Mouse (Mus musculus): Measurements from ENCODE around the gene Slc22a1. TPM values are rescaled to one million over a fixed set of nuclear protein-coding genes. Genes with fewer than 3 reads are reported as not detected.

Slc22a1 gene
- total and polyA plus RNA-seq, 3 experiments, result 0.03 TPM; not detected in 2

GRCm38 (mm10) chr17:12718251-12718650, 42.6 kb upstream of the Slc22a1 start:
- Histone ChIP-seq H3K4me3 (ENCODE audit: low read depth, low read length) (no peak overlapping the region), H3K4me1 (ENCODE audit: insufficient read depth, low read depth, low read length) (peaks cover 59% of the 10 kb centered on the region), H3K9me3 (replicated peaks) (no peaks in the 10 kb centered on the region), H3K36me3 (replicated peaks) (peaks cover 96% of the 10 kb centered on the region), H3K27me3 (ENCODE audit: insufficient read depth, low read length) (peaks cover 5% of the 10 kb centered on the region)
- no peak for TF ChIP-seq POLR2AphosphoS5 (IDR thresholded peaks at IDR 0.05; ENCODE audit: insufficient replicate concordance, low read depth, low read length)
- no peak for TF ChIP-seq TAL1 (conservative IDR thresholded peaks at IDR 0.05; ENCODE audit: low read depth, low read length)
- no peak for TF ChIP-seq GATA1 (IDR thresholded peaks at IDR 0.05; ENCODE audit: borderline replicate concordance, low read length)
- TF ChIP-seq GATA2 (IDR thresholded peaks at IDR 0.05; ENCODE audit: borderline replicate concordance, low read depth, low read length), result no peak
- TF ChIP-seq CTCF (IDR thresholded peaks at IDR 0.05; ENCODE audit: low read depth, low read length), result no peak
- no peak for DNase-seq (ENCODE audit: low spot score)
- no peak for ATAC-seq (ENCODE audit: extremely low read depth, insufficient number of reproducible peaks, low FRiP score, poor library complexity, severe bottlenecking)

DNA sequence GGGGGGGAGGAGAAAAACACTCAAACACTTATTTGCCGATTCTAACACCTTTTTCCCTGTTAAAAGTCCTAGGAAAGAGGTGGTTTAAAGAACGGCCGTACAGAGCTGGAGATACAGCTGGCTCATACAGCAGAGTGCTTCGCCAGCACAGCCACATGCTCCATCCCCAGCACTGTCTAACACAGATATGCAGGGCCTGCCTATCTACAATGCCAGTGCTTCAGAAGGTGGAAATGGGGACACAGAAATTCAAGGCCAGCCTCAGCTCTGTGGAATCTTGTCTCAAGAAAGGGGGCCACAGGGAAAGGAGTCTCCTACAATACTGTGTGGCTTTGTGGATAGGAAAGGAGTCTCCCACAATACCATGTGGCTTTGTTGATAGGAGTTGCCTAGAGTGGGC, 41.8 kb upstream of the Slc22a1 start:
- no peak for ATAC-seq (ENCODE audit: extremely low read depth, insufficient number of reproducible peaks, low FRiP score, poor library complexity, severe bottlenecking)
- Histone ChIP-seq H3K27me3 (ENCODE audit: insufficient read depth, low read length) (peaks cover 5% of the 10 kb centered on the region), H3K36me3 (replicated peaks) (peaks cover 98% of the 10 kb centered on the region), H3K9me3 (replicated peaks) (no peaks in the 10 kb centered on the region), H3K4me3 (ENCODE audit: low read depth, low read length) (no peak overlapping the region), H3K4me1 (ENCODE audit: insufficient read depth, low read depth, low read length) (peaks cover 51% of the 10 kb centered on the region)
- no peak for DNase-seq (ENCODE audit: low spot score)
- TF ChIP-seq GATA1 (IDR thresholded peaks at IDR 0.05; ENCODE audit: borderline replicate concordance, low read length) (no peak), TAL1 (conservative IDR thresholded peaks at IDR 0.05; ENCODE audit: low read depth, low read length) (no peak), POLR2AphosphoS5 (IDR thresholded peaks at IDR 0.05; ENCODE audit: insufficient replicate concordance, low read depth, low read length) (no peak)

DNA sequence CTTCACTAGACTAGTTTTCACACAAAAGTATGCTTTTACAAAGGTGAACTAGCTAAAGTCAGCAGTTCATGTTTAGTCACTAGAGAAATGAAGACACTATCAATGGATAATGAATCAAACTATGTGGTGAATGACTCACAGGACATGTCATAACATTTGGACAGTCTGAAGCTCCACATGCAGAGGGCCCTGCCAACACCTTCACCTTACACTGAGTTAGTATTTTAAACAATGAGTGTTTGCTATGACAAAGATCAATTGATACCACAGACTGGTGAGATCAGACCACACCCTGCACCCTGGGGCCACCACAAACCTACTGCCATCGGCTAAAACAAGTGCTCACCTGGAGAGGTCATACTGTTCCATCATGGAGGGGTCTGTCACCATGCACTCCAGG, 39.4 kb upstream of the Slc22a1 start:
- DNase-seq (ENCODE audit: low spot score) (no peak), ATAC-seq (ENCODE audit: extremely low read depth, insufficient number of reproducible peaks, low FRiP score, poor library complexity, severe bottlenecking) (no peak)
- H3K27me3 ChIP-seq (ENCODE audit: insufficient read depth, low read length), result peaks cover 18% of the 10 kb centered on the region
- TF ChIP-seq TAL1 (conservative IDR thresholded peaks at IDR 0.05; ENCODE audit: low read depth, low read length) (no peak), POLR2AphosphoS5 (IDR thresholded peaks at IDR 0.05; ENCODE audit: insufficient replicate concordance, low read depth, low read length) (no peak), GATA1 (IDR thresholded peaks at IDR 0.05; ENCODE audit: borderline replicate concordance, low read length) (no peak), CTCF (IDR thresholded peaks at IDR 0.05; ENCODE audit: low read depth, low read length) (no peak), GATA2 (IDR thresholded peaks at IDR 0.05; ENCODE audit: borderline replicate concordance, low read depth, low read length) (no peak)
- no peak overlapping the region for H3K4me3 ChIP-seq (ENCODE audit: low read depth, low read length)
- H3K9me3 ChIP-seq (replicated peaks), result no peaks in the 10 kb centered on the region
- H3K4me1 ChIP-seq (ENCODE audit: insufficient read depth, low read depth, low read length), result peaks cover 37% of the 10 kb centered on the region
- H3K36me3 ChIP-seq (replicated peaks), result peaks cover 99% of the 10 kb centered on the region

- TF ChIP-seq TAL1 (conservative IDR thresholded peaks at IDR 0.05; ENCODE audit: low read depth, low read length) (no peak), POLR2AphosphoS5 (IDR thresholded peaks at IDR 0.05; ENCODE audit: insufficient replicate concordance, low read depth, low read length) (no peak), GATA2 (IDR thresholded peaks at IDR 0.05; ENCODE audit: borderline replicate concordance, low read depth, low read length) (no peak), CTCF (IDR thresholded peaks at IDR 0.05; ENCODE audit: low read depth, low read length) (no peak), GATA1 (IDR thresholded peaks at IDR 0.05; ENCODE audit: borderline replicate concordance, low read length) (no peak)
- ATAC-seq (ENCODE audit: extremely low read depth, insufficient number of reproducible peaks, low FRiP score, poor library complexity, severe bottlenecking) (no peak), DNase-seq (ENCODE audit: low spot score) (no peak)
- H3K36me3 ChIP-seq (replicated peaks), result peaks cover 98% of the 10 kb centered on the region
- no peaks in the 10 kb centered on the region for H3K9me3 ChIP-seq (replicated peaks)
- H3K27me3 ChIP-seq (ENCODE audit: insufficient read depth, low read length), result peaks cover 16% of the 10 kb centered on the region
- H3K4me3 ChIP-seq (ENCODE audit: low read depth, low read length), result no peak overlapping the region
- H3K4me1 ChIP-seq (ENCODE audit: insufficient read depth, low read depth, low read length), result peaks cover 35% of the 10 kb centered on the region
These were observed 38.5 kb upstream of the Slc22a1 start for GRCm38 (mm10) chr17:12714080-12714561.

DNA sequence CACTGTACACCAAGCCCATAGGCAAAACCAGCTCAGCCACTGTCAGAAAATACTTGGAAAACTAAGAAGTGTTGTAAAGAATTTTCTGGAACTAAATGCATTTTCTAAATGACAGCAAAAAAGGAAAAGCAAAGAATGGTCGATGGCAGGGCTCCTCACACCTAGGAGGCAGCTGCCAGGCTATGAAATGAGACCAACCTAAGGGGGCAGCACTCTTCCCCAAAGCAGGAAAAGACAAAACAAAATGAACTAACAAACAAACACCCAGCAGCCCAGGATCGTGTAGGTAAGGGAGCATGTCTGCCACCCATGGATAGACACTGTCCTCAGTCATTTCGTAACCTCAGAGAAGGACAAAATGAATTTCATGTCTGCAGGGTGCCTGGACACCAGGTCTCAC, 37.4 kb upstream of the Slc22a1 start:
- H3K4me3 ChIP-seq (ENCODE audit: low read depth, low read length), result no peak overlapping the region
- H3K36me3 ChIP-seq (replicated peaks), result peaks cover 97% of the 10 kb centered on the region
- H3K27me3 ChIP-seq (ENCODE audit: insufficient read depth, low read length), result peaks cover 23% of the 10 kb centered on the region
- no peaks in the 10 kb centered on the region for H3K9me3 ChIP-seq (replicated peaks)
- DNase-seq (ENCODE audit: low spot score) (no peak), ATAC-seq (ENCODE audit: extremely low read depth, insufficient number of reproducible peaks, low FRiP score, poor library complexity, severe bottlenecking) (no peak)
- TF ChIP-seq GATA2 (IDR thresholded peaks at IDR 0.05; ENCODE audit: borderline replicate concordance, low read depth, low read length), result no peak
- TF ChIP-seq POLR2AphosphoS5 (IDR thresholded peaks at IDR 0.05; ENCODE audit: insufficient replicate concordance, low read depth, low read length), result no peak
- TF ChIP-seq TAL1 (conservative IDR thresholded peaks at IDR 0.05; ENCODE audit: low read depth, low read length), result no peak
- no peak for TF ChIP-seq GATA1 (IDR thresholded peaks at IDR 0.05; ENCODE audit: borderline replicate concordance, low read length)
- no peak for TF ChIP-seq CTCF (IDR thresholded peaks at IDR 0.05; ENCODE audit: low read depth, low read length)
- H3K4me1 ChIP-seq (ENCODE audit: insufficient read depth, low read depth, low read length), result peaks cover 34% of the 10 kb centered on the region

DNA sequence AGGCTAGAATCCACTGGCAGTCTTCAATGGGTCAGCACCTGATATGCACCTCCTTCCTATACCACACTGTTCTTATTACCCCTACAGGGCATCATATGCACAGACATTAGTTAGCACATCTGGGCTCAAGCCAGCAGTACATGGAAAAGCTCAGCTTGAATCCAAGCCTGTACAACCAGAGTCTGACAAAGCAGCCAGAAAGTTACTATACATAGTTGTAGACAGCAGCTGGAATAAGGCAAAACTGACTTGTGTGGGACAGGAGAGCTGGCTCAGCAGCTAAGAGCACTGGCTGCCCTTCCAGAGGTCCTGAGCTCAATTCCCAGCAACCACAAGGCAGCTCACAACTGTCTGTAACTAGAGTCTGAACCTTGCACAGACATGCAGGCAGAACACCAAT, 36.6 kb upstream of the Slc22a1 start:
- peaks cover 94% of the 10 kb centered on the region for H3K36me3 ChIP-seq (replicated peaks)

More for the DNA sequence above, 36.6 kb upstream of the Slc22a1 start:
- Histone ChIP-seq H3K27me3 (ENCODE audit: insufficient read depth, low read length) (peaks cover 26% of the 10 kb centered on the region), H3K9me3 (replicated peaks) (no peaks in the 10 kb centered on the region), H3K4me1 (ENCODE audit: insufficient read depth, low read depth, low read length) (peaks cover 29% of the 10 kb centered on the region), H3K4me3 (ENCODE audit: low read depth, low read length) (no peak overlapping the region)
- no peak for DNase-seq (ENCODE audit: low spot score)
- no peak for ATAC-seq (ENCODE audit: extremely low read depth, insufficient number of reproducible peaks, low FRiP score, poor library complexity, severe bottlenecking)
- no peak for TF ChIP-seq GATA1 (IDR thresholded peaks at IDR 0.05; ENCODE audit: borderline replicate concordance, low read length)
- TF ChIP-seq CTCF (IDR thresholded peaks at IDR 0.05; ENCODE audit: low read depth, low read length), result no peak
- TF ChIP-seq TAL1 (conservative IDR thresholded peaks at IDR 0.05; ENCODE audit: low read depth, low read length), result no peak
- no peak for TF ChIP-seq POLR2AphosphoS5 (IDR thresholded peaks at IDR 0.05; ENCODE audit: insufficient replicate concordance, low read depth, low read length)
- no peak for TF ChIP-seq GATA2 (IDR thresholded peaks at IDR 0.05; ENCODE audit: borderline replicate concordance, low read depth, low read length)
